Mouse (Mus musculus): Measurements from ENCODE around the gene Npr3. TPM values are rescaled to one million over a fixed set of nuclear protein-coding genes. Genes with fewer than 3 reads are reported as not detected.

Npr3 gene
- polyA plus RNA-seq, 1 experiment from 2014 or later = 5.9 TPM

DNA sequence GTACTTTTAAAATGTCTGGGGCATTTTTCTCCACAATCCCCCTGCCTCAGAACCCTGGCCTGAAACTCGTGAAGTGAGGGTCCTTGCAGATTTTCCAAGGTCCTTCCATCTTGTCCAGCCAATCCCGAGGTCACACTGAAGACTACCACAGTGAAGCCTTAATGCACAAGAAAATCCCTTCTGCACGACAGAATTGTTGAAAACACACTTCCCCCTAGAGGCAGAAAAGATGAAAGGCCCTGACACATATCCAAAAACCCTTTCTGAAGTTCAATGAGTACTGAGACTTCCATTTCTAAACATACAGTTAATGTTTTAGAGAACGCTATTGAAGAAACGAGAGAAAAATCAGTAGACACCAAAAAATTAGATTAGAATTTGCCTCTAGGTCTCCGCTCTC, 2.8 kb upstream of the Npr3 start:
- peaks cover 9% of the 10 kb centered on the region for H3K4me1 ChIP-seq (ENCODE audit: insufficient read depth, low read length)
- no peak overlapping the region for H3K27ac ChIP-seq (ENCODE audit: low read length)
- ATAC-seq (ENCODE audit: low FRiP score, low TSS enrichment) = no peak
- H3K4me2 ChIP-seq (replicated peaks; ENCODE audit: low read depth, low read length) = no peak overlapping the region
- H3K4me3 ChIP-seq (ENCODE audit: low read length) = no peak overlapping the region
- no peak overlapping the region for H3K9ac ChIP-seq (replicated peaks; ENCODE audit: low read length)
- H3K9me3 ChIP-seq (ENCODE audit: low read length) = no peaks in the 10 kb centered on the region
- H3K36me3 ChIP-seq (ENCODE audit: insufficient read depth, low read length) = no peaks in the 10 kb centered on the region
- H3K27me3 ChIP-seq (ENCODE audit: insufficient read depth, low read length) = peaks cover 7% of the 10 kb centered on the region; the same call in 1 of the 2 replicates
- WGBS = 46% methylated on average over 6 of the region's 6 CpGs

DNA sequence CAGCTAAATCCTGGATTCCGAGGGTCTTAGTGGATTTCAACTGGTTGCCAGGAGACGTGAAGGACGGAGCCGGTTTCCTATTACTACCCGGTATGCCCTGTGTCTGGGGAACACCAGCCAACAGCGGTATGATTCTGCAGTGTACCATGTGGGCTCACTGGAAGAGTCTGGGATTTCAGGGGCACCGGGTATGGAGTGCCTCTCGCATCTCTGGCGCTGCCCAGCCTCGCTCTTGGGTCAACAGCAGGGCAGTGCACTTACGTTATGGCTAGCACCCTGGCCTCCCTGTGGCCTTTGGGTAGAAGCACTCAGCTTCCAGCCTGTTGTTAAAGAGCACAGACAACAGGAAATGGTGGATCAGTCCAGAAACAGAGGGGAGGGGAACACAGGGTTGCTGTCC, 1.1 kb upstream of the Npr3 start:
- no peak overlapping the region for H3K9ac ChIP-seq (replicated peaks; ENCODE audit: low read length)
- peaks cover 16% of the 10 kb centered on the region; the same call in 1 of the 2 replicates for H3K27me3 ChIP-seq (ENCODE audit: insufficient read depth, low read length)
- peak; percentile 13 for ATAC-seq (ENCODE audit: low FRiP score, low TSS enrichment)
- no peaks in the 10 kb centered on the region for H3K9me3 ChIP-seq (ENCODE audit: low read length)
- no peak overlapping the region for H3K27ac ChIP-seq (ENCODE audit: low read length)
- H3K4me3 ChIP-seq (ENCODE audit: low read length) = peak overlapping the region; percentile 17; the same call in 1 of the 2 replicates
- no peaks in the 10 kb centered on the region for H3K36me3 ChIP-seq (ENCODE audit: insufficient read depth, low read length)
- peaks cover 16% of the 10 kb centered on the region for H3K4me1 ChIP-seq (ENCODE audit: insufficient read depth, low read length)
- WGBS = 6% methylated on average over 11 of the region's 11 CpGs
- H3K4me2 ChIP-seq (replicated peaks; ENCODE audit: low read depth, low read length) = peak overlapping the region; percentile 43

DNA sequence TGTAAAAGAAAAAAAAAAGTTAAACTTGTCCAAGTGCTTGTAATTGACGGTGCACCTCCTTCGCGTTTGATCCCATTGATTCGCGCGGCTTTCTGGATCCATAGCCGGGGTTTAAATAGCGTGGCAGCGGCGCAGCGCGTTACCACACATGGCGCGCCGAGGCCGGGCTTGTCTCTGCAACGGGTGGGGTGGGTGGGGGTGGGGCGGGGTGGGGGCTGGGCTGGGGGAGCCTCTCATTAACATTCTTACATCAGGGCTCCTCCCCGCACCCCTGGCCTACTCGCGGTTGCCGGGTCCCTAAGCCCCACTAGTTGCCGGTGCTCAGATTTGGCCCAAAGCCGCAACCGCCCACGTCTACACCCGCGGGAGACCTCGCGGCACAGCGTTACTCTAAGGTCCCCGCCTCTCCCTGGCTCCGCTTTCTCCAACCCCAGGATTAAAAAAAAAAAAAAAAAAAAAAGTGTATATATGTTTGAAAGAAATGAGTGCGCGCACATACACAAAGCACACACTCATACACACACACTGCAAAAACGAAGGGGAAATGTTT, 991 bp downstream of the Npr3 start:
- ATAC-seq (ENCODE audit: low FRiP score, low TSS enrichment) = peak; percentile 32; the same call in 1 of the 2 replicates
- Histone ChIP-seq H3K4me2 (replicated peaks; ENCODE audit: low read depth, low read length) (peak overlapping the region; percentile 93), H3K9ac (replicated peaks; ENCODE audit: low read length) (peak overlapping the region; percentile 62), H3K9me3 (ENCODE audit: low read length) (no peaks in the 10 kb centered on the region), H3K27me3 (ENCODE audit: insufficient read depth, low read length) (peaks cover 22% of the 10 kb centered on the region; the same call in 1 of the 2 replicates), H3K27ac (ENCODE audit: low read length) (peak overlapping the region; percentile 84), H3K36me3 (ENCODE audit: insufficient read depth, low read length) (no peaks in the 10 kb centered on the region), H3K4me3 (ENCODE audit: low read length) (peak overlapping the region; percentile 56), H3K4me1 (ENCODE audit: insufficient read depth, low read length) (peaks cover 19% of the 10 kb centered on the region)
- under 1% methylated on average over 36 of the region's 36 CpGs for WGBS

DNA sequence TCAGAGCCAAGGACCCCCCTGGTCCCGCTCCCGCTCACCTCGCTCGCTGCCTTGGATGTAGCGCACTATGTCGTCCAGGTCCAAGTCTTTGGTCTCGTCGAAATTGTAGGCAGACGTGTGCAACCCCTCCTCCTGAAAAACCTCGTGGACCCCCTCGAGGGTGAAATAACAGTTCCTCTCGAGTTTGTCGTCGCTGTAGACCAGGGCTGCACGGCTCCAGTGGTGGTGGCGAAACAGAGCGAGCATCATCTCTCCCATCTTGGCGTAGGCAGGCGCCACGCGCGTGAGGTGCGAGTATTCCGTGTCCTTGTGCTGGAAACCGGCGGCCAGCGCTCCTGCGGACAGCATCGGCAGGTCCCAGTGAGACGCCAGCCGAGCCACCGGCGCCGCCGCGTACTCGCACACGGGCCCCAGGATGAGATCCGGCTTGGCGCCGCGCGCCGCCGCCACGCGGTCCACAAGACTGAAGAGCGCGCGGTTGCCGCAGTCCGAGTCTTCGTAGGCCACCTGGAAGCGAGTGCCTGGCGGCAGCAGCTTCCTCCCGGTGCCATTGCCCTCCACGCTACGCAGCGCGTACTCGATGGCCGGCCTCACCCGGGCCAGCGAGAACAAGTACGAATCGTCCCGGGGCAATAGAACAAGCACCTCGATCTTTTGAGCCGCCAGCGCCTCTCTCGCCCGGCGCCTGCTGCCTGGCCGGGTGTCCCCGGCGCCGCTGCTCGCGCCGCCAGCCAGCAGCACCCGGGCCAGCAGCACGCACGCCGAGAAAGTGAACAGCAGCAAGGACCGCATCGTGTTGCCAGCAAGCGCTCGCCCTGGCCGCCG, 2.0 kb downstream of the Npr3 start:
- Histone ChIP-seq H3K27ac (ENCODE audit: low read length) (peak overlapping the region; percentile 50; the same call in 1 of the 2 replicates), H3K9ac (replicated peaks; ENCODE audit: low read length) (peak overlapping the region; percentile 74), H3K4me1 (ENCODE audit: insufficient read depth, low read length) (peaks cover 19% of the 10 kb centered on the region), H3K36me3 (ENCODE audit: insufficient read depth, low read length) (no peaks in the 10 kb centered on the region), H3K9me3 (ENCODE audit: low read length) (no peaks in the 10 kb centered on the region), H3K27me3 (ENCODE audit: insufficient read depth, low read length) (peaks cover 22% of the 10 kb centered on the region; the same call in 1 of the 2 replicates), H3K4me3 (ENCODE audit: low read length) (peak overlapping the region; percentile 56), H3K4me2 (replicated peaks; ENCODE audit: low read depth, low read length) (peak overlapping the region; percentile 93)
- peak; percentile 7; the same call in 1 of the 2 replicates for ATAC-seq (ENCODE audit: low FRiP score, low TSS enrichment)
- under 1% methylated on average over 90 of the region's 90 CpGs for WGBS

DNA sequence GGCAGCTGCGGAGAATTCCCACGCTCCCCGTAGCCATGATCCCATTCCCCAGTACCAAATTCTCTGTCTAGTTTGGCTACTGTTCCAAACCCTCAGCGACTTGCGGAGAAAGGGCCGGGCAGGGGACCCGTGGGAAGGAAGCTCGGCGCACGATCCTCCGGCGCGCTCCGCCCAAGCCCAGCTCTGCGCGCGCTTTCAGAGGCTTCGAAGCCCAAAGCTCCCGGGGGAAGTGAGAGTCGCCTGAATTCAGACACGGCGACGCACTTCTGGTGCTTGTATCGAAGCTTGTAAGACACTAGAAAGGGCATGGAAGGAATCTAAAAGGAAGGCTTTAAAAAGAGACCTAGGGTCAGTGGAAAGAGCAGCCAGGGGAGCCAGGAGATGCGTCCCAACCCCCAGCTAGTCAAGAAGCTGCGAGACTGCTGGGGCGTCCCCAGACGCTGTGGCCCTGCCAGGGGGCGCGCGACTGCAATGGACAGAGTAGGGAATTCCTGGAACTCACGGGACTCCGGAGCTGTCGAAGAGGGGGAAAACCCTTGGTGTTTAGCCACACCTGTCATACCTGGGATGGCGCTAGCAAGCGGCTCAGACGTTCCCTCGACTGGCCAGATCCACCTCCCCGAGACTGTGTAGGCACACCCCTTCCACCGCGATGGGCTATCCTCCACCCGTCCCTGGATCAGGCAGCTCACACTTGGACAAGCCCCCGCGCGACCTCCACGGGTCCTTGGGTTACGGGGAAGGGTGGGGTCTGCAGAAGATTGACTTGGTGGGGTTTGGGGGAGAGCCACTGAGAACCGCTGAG, 2.8 kb downstream of the Npr3 start:
- H3K4me3 ChIP-seq (ENCODE audit: low read length) = peak overlapping the region; percentile 56
- no peaks in the 10 kb centered on the region for H3K36me3 ChIP-seq (ENCODE audit: insufficient read depth, low read length)
- H3K27ac ChIP-seq (ENCODE audit: low read length) = peak overlapping the region; percentile 59
- H3K9ac ChIP-seq (replicated peaks; ENCODE audit: low read length) = peak overlapping the region; percentile 74
- peak; percentile 55 for ATAC-seq (ENCODE audit: low FRiP score, low TSS enrichment)
- H3K9me3 ChIP-seq (ENCODE audit: low read length) = no peaks in the 10 kb centered on the region
- H3K4me2 ChIP-seq (replicated peaks; ENCODE audit: low read depth, low read length) = peak overlapping the region; percentile 93
- WGBS = under 1% methylated on average over 48 of the region's 48 CpGs
- H3K4me1 ChIP-seq (ENCODE audit: insufficient read depth, low read length) = peaks cover 19% of the 10 kb centered on the region
- H3K27me3 ChIP-seq (ENCODE audit: insufficient read depth, low read length) = peaks cover 22% of the 10 kb centered on the region; the same call in 1 of the 2 replicates

DNA sequence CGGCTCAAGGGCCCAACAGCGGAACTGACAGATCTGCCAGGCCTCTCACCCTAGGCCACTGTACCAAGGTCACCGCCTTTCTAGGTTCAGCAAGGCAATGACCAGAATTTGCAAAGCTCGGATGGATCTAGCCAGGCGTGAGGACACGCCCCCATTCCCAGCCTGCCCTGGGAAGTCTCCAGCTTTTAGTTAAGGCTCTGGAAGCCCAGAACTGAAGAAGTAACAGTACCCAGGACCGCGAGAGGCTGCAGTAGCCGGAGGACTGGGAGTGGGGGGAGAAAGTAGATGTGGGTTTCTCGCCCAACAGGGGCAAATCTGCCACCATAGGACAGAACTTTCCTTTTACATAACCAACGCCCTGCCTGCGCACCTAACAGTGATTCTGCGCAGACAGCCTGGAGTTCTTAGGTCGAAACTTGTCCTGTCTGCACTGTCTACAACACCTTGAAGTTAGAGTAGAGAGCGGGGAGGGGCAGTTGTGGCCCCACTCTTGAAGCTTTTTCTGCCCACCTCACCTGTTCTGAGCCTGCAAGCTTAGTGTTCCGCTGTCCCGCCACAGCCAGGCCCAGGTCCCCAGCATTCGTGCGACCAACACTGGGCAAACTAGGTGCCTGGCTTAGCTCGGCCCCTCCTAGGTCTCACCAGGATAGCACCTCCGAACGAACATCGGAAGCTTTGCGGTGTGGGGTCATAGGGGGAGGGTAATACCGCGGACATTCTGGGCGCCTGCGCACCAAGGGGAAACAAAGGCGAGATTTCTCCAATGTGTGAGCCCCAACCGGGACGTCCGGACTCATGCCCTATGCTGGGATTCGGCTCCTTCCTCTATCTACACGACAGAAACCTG, 3.7 kb downstream of the Npr3 start:
- H3K27ac ChIP-seq (ENCODE audit: low read length) = peak overlapping the region; percentile 59
- H3K9ac ChIP-seq (replicated peaks; ENCODE audit: low read length) = peak overlapping the region; percentile 74
- 5% methylated on average over 34 of the region's 34 CpGs for WGBS
- peaks cover 17% of the 10 kb centered on the region for H3K4me1 ChIP-seq (ENCODE audit: insufficient read depth, low read length)
- H3K4me3 ChIP-seq (ENCODE audit: low read length) = peak overlapping the region; percentile 56
- peaks cover 22% of the 10 kb centered on the region; the same call in 1 of the 2 replicates for H3K27me3 ChIP-seq (ENCODE audit: insufficient read depth, low read length)
- peak overlapping the region; percentile 93 for H3K4me2 ChIP-seq (replicated peaks; ENCODE audit: low read depth, low read length)
- ATAC-seq (ENCODE audit: low FRiP score, low TSS enrichment) = peak; percentile 24
- no peaks in the 10 kb centered on the region for H3K36me3 ChIP-seq (ENCODE audit: insufficient read depth, low read length)
- H3K9me3 ChIP-seq (ENCODE audit: low read length) = no peaks in the 10 kb centered on the region

DNA sequence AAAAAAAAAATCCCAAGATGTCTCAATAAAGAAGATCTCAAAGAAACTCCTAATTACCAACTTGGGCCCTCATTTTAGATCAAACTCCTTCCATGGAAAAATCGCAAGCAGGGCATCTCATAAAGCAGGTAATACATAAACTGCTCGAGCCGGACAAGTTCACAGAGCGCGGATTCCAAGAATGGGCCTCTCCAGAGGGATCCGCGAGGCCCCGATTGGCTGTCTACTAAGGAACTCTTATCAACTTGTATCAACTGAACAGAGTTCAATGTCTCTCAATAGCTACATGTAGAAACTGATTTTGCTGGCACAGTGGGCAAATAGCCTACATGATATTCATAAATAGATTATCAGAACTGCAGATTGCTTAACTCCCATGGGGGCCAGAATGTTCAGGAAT, 9.5 kb downstream of the Npr3 start:
- WGBS = 85% methylated on average over 8 of the region's 8 CpGs
- Histone ChIP-seq H3K27me3 (ENCODE audit: insufficient read depth, low read length) (peaks cover 5% of the 10 kb centered on the region; the same call in 1 of the 2 replicates), H3K4me3 (ENCODE audit: low read length) (no peak overlapping the region), H3K4me2 (replicated peaks; ENCODE audit: low read depth, low read length) (no peak overlapping the region), H3K4me1 (ENCODE audit: insufficient read depth, low read length) (no peaks in the 10 kb centered on the region), H3K27ac (ENCODE audit: low read length) (no peak overlapping the region), H3K9ac (replicated peaks; ENCODE audit: low read length) (no peak overlapping the region), H3K9me3 (ENCODE audit: low read length) (no peaks in the 10 kb centered on the region), H3K36me3 (ENCODE audit: insufficient read depth, low read length) (no peaks in the 10 kb centered on the region)
- no peak for ATAC-seq (ENCODE audit: low FRiP score, low TSS enrichment)

DNA sequence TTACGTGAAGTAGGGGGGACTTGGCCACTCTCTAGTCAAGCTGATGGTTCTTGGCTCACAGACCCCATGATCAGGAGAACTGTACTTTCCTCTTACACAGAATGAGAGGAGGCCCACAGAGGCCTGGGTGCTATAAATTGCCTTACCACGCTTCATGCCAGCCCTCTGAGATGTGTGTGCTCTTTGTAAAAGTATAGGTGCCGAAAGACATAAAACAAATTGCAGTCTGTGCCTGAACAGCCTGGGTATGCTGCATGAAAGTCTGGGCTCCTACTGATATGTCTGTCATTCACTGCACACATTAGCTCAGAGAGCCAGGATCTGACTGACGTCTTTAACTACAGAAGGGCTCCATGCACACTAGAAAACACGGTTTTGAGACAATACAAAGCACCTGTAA, 9.9 kb downstream of the Npr3 start:
- Histone ChIP-seq H3K4me2 (replicated peaks; ENCODE audit: low read depth, low read length) (no peak overlapping the region), H3K9me3 (ENCODE audit: low read length) (no peaks in the 10 kb centered on the region), H3K27ac (ENCODE audit: low read length) (no peak overlapping the region), H3K4me3 (ENCODE audit: low read length) (no peak overlapping the region), H3K36me3 (ENCODE audit: insufficient read depth, low read length) (no peaks in the 10 kb centered on the region), H3K9ac (replicated peaks; ENCODE audit: low read length) (no peak overlapping the region), H3K27me3 (ENCODE audit: insufficient read depth, low read length) (0 out of 2 replicates have a peak, but pooled peaks cover under 1% of the 10 kb centered on the region), H3K4me1 (ENCODE audit: insufficient read depth, low read length) (no peaks in the 10 kb centered on the region)
- WGBS = 84% methylated on average over 5 of the region's 5 CpGs
- no peak for ATAC-seq (ENCODE audit: low FRiP score, low TSS enrichment)

DNA sequence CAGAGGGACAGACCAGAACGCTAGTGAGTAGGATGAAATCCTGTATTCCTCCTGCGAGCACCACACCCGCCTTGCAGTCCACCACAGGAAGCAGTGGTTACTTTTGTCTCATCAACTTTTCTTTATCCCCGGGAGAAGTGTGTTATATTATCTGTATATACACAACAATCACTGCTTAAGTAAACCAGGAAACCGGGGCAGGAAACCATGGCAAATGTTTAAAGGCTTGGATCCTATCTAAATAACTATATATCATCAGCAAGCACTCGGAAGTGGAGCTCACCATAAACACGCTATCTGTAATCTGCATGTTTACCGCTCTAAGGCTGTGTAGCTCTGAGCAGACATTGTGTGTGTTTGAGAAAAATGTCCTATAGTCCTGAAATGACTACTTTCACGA, 13.1 kb downstream of the Npr3 start:
- Histone ChIP-seq H3K4me1 (ENCODE audit: insufficient read depth, low read length) (no peaks in the 10 kb centered on the region), H3K9me3 (ENCODE audit: low read length) (no peaks in the 10 kb centered on the region), H3K36me3 (ENCODE audit: insufficient read depth, low read length) (no peaks in the 10 kb centered on the region), H3K27ac (ENCODE audit: low read length) (no peak overlapping the region), H3K9ac (replicated peaks; ENCODE audit: low read length) (no peak overlapping the region), H3K4me2 (replicated peaks; ENCODE audit: low read depth, low read length) (no peak overlapping the region), H3K27me3 (ENCODE audit: insufficient read depth, low read length) (no peaks in the 10 kb centered on the region), H3K4me3 (ENCODE audit: low read length) (no peak overlapping the region)
- 49% methylated on average over 9 of the region's 9 CpGs for WGBS
- ATAC-seq (ENCODE audit: low FRiP score, low TSS enrichment) = no peak
